Mouse (Mus musculus) liver, embryonic 15.5 days (tissue): ENCODE data around the gene Amy2a4. TPM values are rescaled to one million over a fixed set of nuclear protein-coding genes. Genes with fewer than 3 reads are reported as not detected.
"Not testable (repeated sequence)": the region's sequence is repeated elsewhere in the genome, so short reads cannot be mapped to it uniquely, and the experiment has no call there.

ENCODE experiments used
- ATAC-seq: fragments of 200-750 bp; cut with Nextera tagmentation; 2 replicates; pipeline ENCODE4 v1.8.0; 2017; ENCODE audit warnings: moderate number of reproducible peaks, mild to moderate bottlenecking, moderate library complexity; ENCODE audit not compliant: insufficient read depth
- H3K27ac ChIP-seq: fragments of 300-500 bp; sonication (generic); replicated peaks from 2 replicates; pipeline ENCODE4 v1.5.1; 2015; ENCODE audit warnings: mild to moderate bottlenecking, inconsistent platforms
- H3K27me3 ChIP-seq: fragments of 300-500 bp; sonication (generic); 2 replicates; pipeline ENCODE4 v1.6.1; 2015; ENCODE audit warnings: mild to moderate bottlenecking, inconsistent platforms
- H3K36me3 ChIP-seq: fragments of 300-500 bp; sonication (generic); replicated peaks from 2 replicates; pipeline ENCODE4 v1.6.1; 2015; ENCODE audit warnings: moderate library complexity, mild to moderate bottlenecking, inconsistent platforms
- H3K4me1 ChIP-seq: fragments of 300-500 bp; sonication (generic); replicated peaks from 2 replicates; pipeline ENCODE4 v1.6.1; 2015; ENCODE audit warnings: inconsistent platforms
- H3K4me2 ChIP-seq: fragments of 300-500 bp; sonication (generic); 2 replicates; pipeline ENCODE4 v1.6.1; 2015; ENCODE audit warnings: moderate library complexity, mild to moderate bottlenecking, inconsistent platforms
- H3K4me3 ChIP-seq: fragments of 300-500 bp; sonication (generic); replicated peaks from 2 replicates; pipeline ENCODE4 v1.5.1; 2015; ENCODE audit warnings: mild to moderate bottlenecking, inconsistent platforms
- H3K9ac ChIP-seq: fragments of 300-500 bp; sonication (generic); 2 replicates; pipeline ENCODE4 v1.6.1; 2015; ENCODE audit warnings: moderate library complexity, mild to moderate bottlenecking, inconsistent platforms
- H3K9me3 ChIP-seq: fragments of 300-500 bp; sonication (generic); replicated peaks from 2 replicates; pipeline ENCODE4 v1.6.1; 2016; ENCODE audit warnings: inconsistent platforms
- WGBS: fragments of 180-500 bp; shearing (Covaris S2); methylation state at CpG from one replicate; pipeline ENCODE4 v1.1.7; 2015; ENCODE audit warnings: mixed read lengths; ENCODE audit not compliant: insufficient replicate concordance; 5-methylcytosine and 5-hydroxymethylcytosine counted together
- polyA plus RNA-seq: library from polyadenylated mRNA; unstranded; fragments of >200 nt; fragmentation: Nextera tagmentation; extraction: Ambion mirVana; gene quantifications from 2 replicates; pipeline ENCODE4 v1.2.1, GENCODE M21; 2015

Gene Amy2a4
- polyA plus RNA-seq, result 1.0 and 6.9 TPM in 2 replicates

GRCm38 (mm10) chr3:113291349-113291748 is at the start of gene Amy2a4:
TSS of gene Amy2a4 (minus strand) at chr3:113291449.
- no CpG with 5 or more reads among the region's 4 CpGs for WGBS
- not testable (repeated sequence) for H3K36me3 ChIP-seq, H3K27me3 ChIP-seq, H3K4me2 ChIP-seq, H3K27ac ChIP-seq, H3K9me3 ChIP-seq, ATAC-seq, H3K4me1 ChIP-seq, H3K4me3 ChIP-seq, H3K9ac ChIP-seq

GRCm38 (mm10) chr3:113323952-113324351 is 32.7 kb upstream of the Amy2a4 start, which contains the start of gene Amy2a3:
TSS of gene Amy2a3 (minus strand) at chr3:113324052.
- not testable (repeated sequence) for H3K4me1 ChIP-seq, H3K27me3 ChIP-seq, H3K36me3 ChIP-seq, H3K4me3 ChIP-seq, H3K4me2 ChIP-seq, ATAC-seq, H3K9ac ChIP-seq, H3K27ac ChIP-seq, H3K9me3 ChIP-seq
- WGBS, result no CpG with 5 or more reads among the region's 4 CpGs

GRCm38 (mm10) chr3:113312937-113313336 is 21.7 kb upstream of the Amy2a4 start:
- not testable (repeated sequence) for H3K27ac ChIP-seq, H3K4me2 ChIP-seq, H3K9ac ChIP-seq, ATAC-seq, H3K36me3 ChIP-seq, H3K27me3 ChIP-seq, H3K4me1 ChIP-seq, H3K4me3 ChIP-seq, H3K9me3 ChIP-seq
- no CpG with 5 or more reads among the region's 3 CpGs for WGBS

GRCm38 (mm10) chr3:113280285-113280684 is 11.0 kb downstream of the Amy2a4 start:
- not testable (repeated sequence) for H3K27ac ChIP-seq, H3K27me3 ChIP-seq, H3K9ac ChIP-seq, H3K4me2 ChIP-seq, ATAC-seq, H3K36me3 ChIP-seq, H3K4me3 ChIP-seq, H3K4me1 ChIP-seq, H3K9me3 ChIP-seq

- H3K9me3 ChIP-seq, H3K4me1 ChIP-seq, H3K4me2 ChIP-seq, H3K9ac ChIP-seq, H3K4me3 ChIP-seq, H3K27ac ChIP-seq, ATAC-seq, H3K36me3 ChIP-seq, H3K27me3 ChIP-seq: not testable (repeated sequence)
These were observed 11.7 kb downstream of the Amy2a4 start for GRCm38 (mm10) chr3:113279586-113279985.

GRCm38 (mm10) chr3:113258737-113259136 is 32.5 kb downstream of the Amy2a4 start, which contains the start of gene Amy2a5:
TSS of gene Amy2a5 (minus strand) at chr3:113258837.
- WGBS, result no CpG with 5 or more reads among the region's 4 CpGs

More at GRCm38 (mm10) chr3:113258737-113259136, 32.5 kb downstream of the Amy2a4 start, which contains the start of gene Amy2a5:
- H3K27me3 ChIP-seq, H3K27ac ChIP-seq, H3K9me3 ChIP-seq, H3K4me1 ChIP-seq, H3K4me3 ChIP-seq, H3K36me3 ChIP-seq, H3K9ac ChIP-seq, ATAC-seq, H3K4me2 ChIP-seq: not testable (repeated sequence)

Other genes starting within 250 kb of the Amy2a4 start
- gene Amy2a5, start 32.6 kb downstream of the Amy2a4 start, polyA plus RNA-seq, result 0.33 TPM in 1 of 2 replicates, not detected in the other
- gene Amy2a3, start 32.6 kb upstream of the Amy2a4 start, polyA plus RNA-seq, result 1.0 and 6.9 TPM in 2 replicates
- gene Amy2a2, start 65.2 kb upstream of the Amy2a4 start, polyA plus RNA-seq, result 1.0 and 6.9 TPM in 2 replicates
- gene Amy2a1, start 241.0 kb upstream of the Amy2a4 start, polyA plus RNA-seq, result 5.0 and 30.4 TPM in 2 replicates